Mouse (Mus musculus) right cerebral cortex, postnatal 25 days (tissue): ENCODE results near the gene Ssbp2.

Experiments used
- DNase-seq: peaks from one replicate; pipeline ENCODE4 v3.0.0; 2022

Gene Ssbp2

GRCm38 (mm10) chr13:91459896-91460620 lies at the start of gene Ssbp2:
TSS of gene Ssbp2 (plus strand) at chr13:91460283.
- DNase-seq = peak; percentile 32

DNA sequence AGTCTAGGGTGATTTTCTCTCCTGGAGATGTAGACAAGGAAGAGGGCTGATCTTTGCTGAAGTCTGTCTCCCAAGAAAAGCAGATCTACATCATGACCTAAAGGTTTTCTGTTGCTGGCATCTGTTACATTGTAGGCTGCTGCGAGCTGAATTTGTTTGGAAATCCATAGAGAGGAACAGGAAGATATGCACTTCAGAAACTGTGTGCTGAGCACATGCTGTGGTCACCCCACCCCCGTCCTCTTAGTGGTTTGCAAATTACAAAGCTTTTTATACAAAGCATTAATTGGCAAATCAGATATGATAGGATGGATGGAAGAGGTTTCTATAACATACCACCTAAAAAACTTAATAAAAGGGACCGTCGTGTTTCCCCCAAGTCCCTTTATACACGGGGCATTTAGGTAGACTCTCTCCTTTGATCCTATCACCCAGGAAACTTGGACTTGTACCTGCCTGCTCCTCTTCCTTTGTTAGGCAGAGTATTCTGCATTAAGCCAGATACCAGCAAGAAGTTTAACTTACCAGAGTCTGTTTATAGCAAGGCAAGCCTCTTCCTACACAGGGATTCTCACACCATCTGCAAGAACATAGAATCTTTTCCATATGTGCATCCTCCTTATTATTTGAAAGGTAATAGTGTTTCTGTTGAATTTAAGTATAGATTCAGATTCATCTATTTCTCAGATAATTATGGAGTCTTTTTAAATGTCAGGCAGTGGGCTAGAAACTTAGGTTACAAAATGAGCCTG lies 46.2 kb upstream of the Ssbp2 start:
- DNase-seq = no peak

DNA sequence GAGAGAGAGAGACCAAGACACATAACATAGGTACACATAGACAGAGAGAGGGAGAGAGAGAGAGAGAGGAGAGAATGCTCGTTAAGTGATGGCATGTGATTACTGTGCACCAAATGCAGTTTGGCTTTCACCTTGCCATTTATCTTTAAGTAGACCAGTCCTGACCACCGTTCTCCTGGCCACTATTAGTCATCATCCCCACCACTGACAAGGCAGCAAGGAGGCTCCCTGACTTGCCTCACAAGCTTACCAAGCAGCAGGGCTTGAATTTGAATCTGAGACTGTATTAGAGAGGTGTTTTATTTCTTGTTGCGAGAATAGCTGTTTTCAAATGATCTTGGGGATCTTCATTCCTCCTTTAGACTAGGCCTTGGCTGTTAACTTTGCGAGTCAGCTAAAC lies 44.2 kb upstream of the Ssbp2 start:
- no peak for DNase-seq

- DNase-seq = no peak
These were observed 43.4 kb upstream of the Ssbp2 start for GRCm38 (mm10) chr13:91416698-91417097.

- DNase-seq = peak; percentile 28
These were observed 38.6 kb upstream of the Ssbp2 start for GRCm38 (mm10) chr13:91421387-91421949.

DNA sequence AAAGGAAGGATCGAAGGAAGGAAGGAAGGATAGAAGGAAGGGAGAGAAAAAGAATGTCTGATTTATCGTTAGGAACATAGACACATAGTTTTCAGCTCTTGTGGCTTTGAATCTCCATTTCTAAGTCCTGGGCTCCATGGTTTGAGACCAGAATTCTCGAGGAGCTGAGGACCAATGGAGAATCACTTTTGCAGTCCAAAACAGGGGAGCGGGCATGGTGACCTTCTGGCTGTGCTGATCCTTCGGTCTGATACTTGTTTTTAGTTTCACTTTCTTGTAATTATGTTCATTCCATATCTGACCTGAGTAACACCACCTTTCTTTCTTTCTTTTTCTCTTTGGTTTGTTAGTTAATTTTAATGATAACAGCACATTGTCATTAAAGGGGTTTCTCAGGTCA lies 29.2 kb upstream of the Ssbp2 start:
- DNase-seq = no peak

- no peak for DNase-seq
These were observed 28.4 kb upstream of the Ssbp2 start for GRCm38 (mm10) chr13:91431392-91432355.

DNA sequence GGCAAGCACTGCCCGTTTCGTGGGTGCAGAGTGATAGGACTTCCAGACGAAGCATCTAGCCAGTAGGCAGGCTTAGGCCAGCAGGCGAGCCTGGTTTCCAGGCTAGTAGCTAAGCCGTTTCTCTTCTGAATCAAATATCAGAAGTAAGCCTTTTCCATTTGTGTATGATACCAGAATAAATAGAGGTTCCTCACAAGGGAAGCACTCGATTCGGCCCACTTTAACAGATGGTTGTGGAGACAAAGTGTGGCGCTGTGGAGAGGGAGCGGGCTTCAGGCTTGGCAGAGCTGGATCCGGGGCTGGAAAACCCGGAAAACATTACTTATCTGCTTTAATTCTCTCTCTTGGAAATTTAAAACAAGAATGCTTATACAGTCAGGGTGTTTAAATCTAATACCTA lies 27.1 kb upstream of the Ssbp2 start:
- peak; percentile 50 for DNase-seq

DNA sequence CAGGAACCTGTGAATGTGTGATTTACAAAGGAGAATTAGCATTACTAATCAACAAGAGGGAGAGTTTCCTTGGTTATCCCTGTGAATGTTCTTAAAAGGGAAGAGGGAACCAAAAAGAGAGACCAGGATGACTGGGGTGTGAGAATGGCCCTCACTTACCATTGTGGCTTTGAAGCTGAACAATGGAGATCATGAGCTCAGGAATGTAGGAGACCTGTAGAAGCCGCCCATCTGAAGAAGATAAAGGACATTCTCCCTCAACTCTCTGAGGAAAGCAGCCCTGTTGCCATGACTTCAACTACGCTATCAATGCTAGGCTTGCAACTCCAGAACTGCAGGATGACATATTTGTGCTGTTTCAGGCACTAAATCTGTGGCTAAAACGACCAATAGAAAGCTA lies 22.2 kb upstream of the Ssbp2 start:
- no peak for DNase-seq

GRCm38 (mm10) chr13:91441476-91441875 lies 18.6 kb upstream of the Ssbp2 start:
- no peak for DNase-seq

GRCm38 (mm10) chr13:91446728-91447127 lies 13.4 kb upstream of the Ssbp2 start:
- DNase-seq = no peak

- no peak for DNase-seq
These were observed 11.1 kb upstream of the Ssbp2 start for GRCm38 (mm10) chr13:91448936-91449335.

DNA sequence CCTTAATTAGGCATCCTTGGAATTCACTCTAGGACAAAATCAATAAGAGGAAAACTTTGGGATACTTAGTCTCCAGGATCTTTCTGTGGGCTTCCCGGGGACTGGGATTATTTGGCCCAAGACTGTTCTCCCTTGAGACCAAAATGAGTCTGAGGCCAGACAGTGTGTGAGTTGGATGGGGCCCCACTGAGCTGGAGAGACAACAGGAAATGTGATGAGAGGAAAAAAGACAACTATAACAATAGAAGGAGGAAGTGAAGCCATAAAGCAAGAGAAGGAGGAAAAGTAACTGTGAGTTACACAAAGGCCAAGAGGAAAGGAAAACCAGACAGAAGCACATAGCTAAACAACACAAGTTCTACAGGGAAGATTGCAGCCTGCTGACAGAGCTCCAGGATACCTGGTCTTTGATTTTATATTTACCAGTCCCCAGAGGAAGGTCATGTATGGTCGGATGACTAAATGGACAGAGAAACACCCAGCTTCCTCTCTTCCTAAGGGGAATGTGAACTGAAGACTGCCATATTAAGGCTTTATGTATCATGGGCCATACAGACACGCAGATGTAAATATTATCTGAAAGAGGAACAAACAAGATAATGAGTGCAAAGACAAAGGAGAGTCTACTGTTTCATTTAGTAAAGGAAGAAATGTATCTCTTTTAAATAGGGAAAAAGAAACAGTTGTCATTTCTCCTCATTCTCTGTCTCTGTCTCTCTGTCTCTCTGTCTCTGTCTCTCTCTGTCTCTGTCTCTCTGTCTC lies 8.5 kb upstream of the Ssbp2 start:
- no peak for DNase-seq

GRCm38 (mm10) chr13:91452269-91452668 lies 7.8 kb upstream of the Ssbp2 start:
- DNase-seq = no peak

DNA sequence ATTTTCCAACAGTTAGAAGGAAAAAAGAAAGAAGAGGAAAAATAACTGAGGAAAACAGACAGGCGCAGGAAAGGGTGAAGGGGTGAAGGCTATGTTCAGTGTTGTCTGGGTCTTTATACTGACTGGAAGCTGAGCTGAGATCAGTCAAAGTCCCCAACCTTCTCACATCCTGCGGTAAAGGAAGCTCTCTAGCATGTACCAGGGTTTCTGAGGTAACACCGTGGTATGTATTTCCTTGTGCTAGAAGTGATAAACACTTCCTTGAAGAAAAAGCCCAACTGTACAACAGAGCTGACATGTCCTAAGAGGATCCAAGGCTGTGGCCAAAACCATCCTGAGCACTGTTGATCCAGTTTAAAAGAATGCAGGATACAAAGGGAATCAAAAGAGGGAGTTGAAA lies 6.8 kb upstream of the Ssbp2 start:
- DNase-seq = no peak

- no peak for DNase-seq
These were observed 4.0 kb upstream of the Ssbp2 start for GRCm38 (mm10) chr13:91456041-91456440.

DNA sequence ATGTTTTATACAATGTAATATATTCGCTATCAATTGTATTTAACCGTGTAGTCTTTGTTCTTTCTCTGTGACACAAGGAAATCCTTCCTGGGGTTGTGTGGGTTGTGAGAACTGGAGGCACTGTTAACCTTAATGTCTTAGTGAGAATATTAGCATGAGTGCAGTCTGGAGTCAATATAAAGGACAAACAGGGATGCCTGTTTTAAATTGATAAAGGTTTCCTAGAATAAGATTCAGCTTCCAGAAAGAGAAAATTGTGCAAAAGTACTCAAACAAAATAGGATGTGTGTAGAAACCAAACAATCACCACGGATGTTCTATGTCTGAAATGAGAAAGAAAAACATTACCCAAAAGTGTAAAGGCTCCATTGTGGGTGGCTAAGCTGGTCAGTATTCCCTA lies 3.3 kb upstream of the Ssbp2 start:
- no peak for DNase-seq

DNA sequence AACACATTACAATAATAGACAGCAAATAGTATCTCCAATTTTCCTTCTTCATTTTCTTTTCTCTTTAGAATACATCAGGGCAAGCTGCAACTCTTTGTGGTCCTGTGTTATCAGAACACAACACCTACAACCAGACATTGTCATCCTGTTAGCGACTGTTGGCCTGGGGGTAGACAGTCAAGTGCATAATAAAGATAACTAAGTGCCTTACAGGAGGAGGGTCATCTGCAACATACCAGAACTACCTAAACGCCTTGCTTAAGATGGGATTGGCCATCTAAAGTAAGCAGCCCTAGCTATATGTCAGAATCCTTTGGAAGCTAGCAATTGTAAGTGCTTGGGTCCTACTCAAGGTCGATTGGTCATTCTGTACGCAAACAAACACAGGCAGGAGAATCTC lies 2.1 kb upstream of the Ssbp2 start:
- no peak for DNase-seq

DNA sequence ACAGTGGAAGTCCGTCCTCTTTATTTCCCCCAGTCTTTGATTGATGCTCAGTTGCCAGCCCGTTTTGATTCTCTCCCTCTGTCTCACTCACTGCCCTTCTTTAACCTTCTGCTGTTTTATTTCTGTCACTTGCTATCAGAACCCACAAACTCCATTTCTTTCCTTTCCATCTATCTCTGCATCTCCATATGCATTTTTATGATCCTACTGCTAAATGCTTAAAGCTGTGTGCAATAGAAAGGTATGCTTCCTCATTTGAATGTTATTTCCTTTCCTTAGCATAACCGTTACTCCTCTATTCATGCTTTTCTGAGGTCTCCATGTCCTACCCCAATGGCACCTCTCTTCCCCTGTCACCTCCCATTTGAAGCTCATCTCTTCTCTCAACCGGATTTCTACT lies 594 bp upstream of the Ssbp2 start:
- DNase-seq = no peak

DNA sequence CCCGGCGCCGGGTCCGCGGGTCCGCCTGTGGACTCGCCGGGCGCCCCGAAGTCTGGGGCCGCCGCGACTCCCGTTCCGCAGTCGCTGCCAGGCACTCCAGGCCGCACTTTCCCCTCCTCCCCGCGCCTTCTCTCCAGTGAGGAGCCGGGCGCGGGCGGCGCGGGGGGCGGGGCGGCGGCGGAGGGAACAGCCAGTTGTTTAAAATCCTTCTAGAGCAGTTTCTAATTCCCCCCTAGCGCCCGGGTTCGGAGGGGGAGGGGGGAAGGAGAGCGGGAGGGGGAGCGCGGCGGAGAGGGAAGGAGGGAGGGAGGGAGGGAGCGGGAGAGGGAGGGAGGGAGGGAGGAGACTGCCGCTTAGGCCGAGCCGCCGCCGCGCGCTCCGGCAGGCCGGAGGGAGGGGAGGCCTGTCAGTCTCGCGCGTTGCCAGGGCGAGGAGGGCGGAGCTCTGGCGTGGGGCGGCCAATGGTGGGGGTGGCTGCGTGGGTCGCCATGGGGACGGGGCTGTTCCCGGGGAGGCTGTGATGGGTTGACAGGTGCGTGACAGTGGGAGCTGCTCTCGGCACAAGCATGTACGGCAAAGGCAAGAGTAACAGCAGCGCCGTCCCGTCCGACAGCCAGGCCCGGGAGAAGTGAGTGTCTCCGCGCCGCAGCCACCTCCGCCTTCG lies 670 bp downstream of the Ssbp2 start:
- DNase-seq = peak; percentile 99

DNA sequence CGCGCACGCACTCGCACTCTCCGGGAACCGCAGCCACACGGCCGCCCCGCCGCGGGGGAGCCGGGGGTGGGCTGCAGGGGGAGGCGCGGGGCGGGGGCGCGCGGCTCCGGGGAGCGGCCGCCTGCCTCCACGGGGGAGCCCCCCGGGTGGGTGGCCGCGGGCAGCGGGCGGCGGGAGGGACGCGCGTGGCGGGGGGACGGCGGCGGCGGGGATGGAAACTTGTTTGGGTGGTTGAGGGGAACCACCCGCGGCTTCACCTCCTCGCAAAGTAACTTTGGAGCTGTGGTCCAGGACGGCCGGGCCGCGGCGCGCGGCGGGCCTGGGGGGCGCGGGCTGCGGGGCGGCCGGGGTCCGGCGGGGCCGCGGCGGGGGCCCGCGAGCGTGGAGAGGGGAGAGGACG lies 1.2 kb downstream of the Ssbp2 start:
- no peak for DNase-seq
